Mouse (Mus musculus): ENCODE measurements around the gene Gm20736.
"Not testable (repeated sequence)": the region's sequence is repeated elsewhere in the genome, so short reads cannot be mapped to it uniquely, and the experiment has no call there.

The Gm20736 gene

GRCm38 (mm10) chrY:65377390-65377789, at the start of gene Gm20736:
Gm20736 (plus strand) TSS chrY:65377690.
- DNase-seq (ENCODE audit: low spot score in 2 of 2): not testable (repeated sequence)
